Comparison of ENCODE assay signal across 10 mouse cellular contexts in genomic region chr6:51886902-51887431, GRCm38 (mm10).
DNase-seq lines count a peak whose midpoint lies in the region; ATAC-seq and TF ChIP-seq lines count a peak whose summit lies in the region.
"Had no signal": no experiment of that assay in that cellular context is flagged by ENCODE, and none has a peak within 500 bp of the region (broad histone marks: within the 10 kb centered on the region; RNA-seq: fewer than 3 reads in every experiment).

No protein-coding gene starts in this region.

- WGBS in intestine, embryonic 14.5 days, result 23% methylated on average over 3 of the region's 3 CpGs
- WGBS in intestine, postnatal 0 days, result 43% methylated on average over 3 of the region's 3 CpGs
- 26% methylated on average over 3 of the region's 3 CpGs for WGBS in embryonic facial prominence, embryonic 14.5 days
- 29% methylated on average over 3 of the region's 3 CpGs for WGBS in intestine, embryonic 15.5 days

- H3K9me3 ChIP-seq in intestine, embryonic 14.5 days (ENCODE audit: control insufficient read depth, low read length), result no peaks in the 10 kb centered on the region
- H3K9me3 ChIP-seq in intestine, postnatal 0 days (ENCODE audit: control insufficient read depth), result no peaks in the 10 kb centered on the region
- H3K9me3 ChIP-seq in embryonic facial prominence, embryonic 14.5 days (ENCODE audit: control insufficient read depth, low read length), result no peaks in the 10 kb centered on the region
- no peaks in the 10 kb centered on the region for H3K9me3 ChIP-seq in intestine, embryonic 15.5 days
- H3K9me3 ChIP-seq: hindbrain, embryonic 13.5 days; midbrain, embryonic 13.5 days had no signal

- H3K27me3 ChIP-seq in intestine, embryonic 14.5 days (replicated peaks; ENCODE audit: control insufficient read depth, insufficient read depth, low read length), result no peaks in the 10 kb centered on the region
- no peaks in the 10 kb centered on the region for H3K27me3 ChIP-seq in intestine, postnatal 0 days (replicated peaks; ENCODE audit: control insufficient read depth, insufficient read depth, low read length)
- H3K27me3 ChIP-seq in embryonic facial prominence, embryonic 14.5 days (replicated peaks; ENCODE audit: control insufficient read depth, insufficient read depth, low read length), result no peaks in the 10 kb centered on the region
- H3K27me3 ChIP-seq in intestine, embryonic 15.5 days (replicated peaks), result no peaks in the 10 kb centered on the region
- H3K27me3 ChIP-seq: hindbrain, embryonic 13.5 days had no signal

- no peak overlapping the region for H3K4me2 ChIP-seq in intestine, embryonic 14.5 days (ENCODE audit: low read length)
- H3K4me2 ChIP-seq in intestine, postnatal 0 days (replicated peaks; ENCODE audit: low read depth), result no peak overlapping the region
- H3K4me2 ChIP-seq in embryonic facial prominence, embryonic 14.5 days (ENCODE audit: low read depth, low read length), result no peak overlapping the region
- no peak overlapping the region for H3K4me2 ChIP-seq in intestine, embryonic 15.5 days (replicated peaks)
- H3K4me2 ChIP-seq: hindbrain, embryonic 13.5 days; midbrain, embryonic 13.5 days had no signal

- H3K4me1 ChIP-seq in intestine, embryonic 14.5 days (replicated peaks; ENCODE audit: control insufficient read depth, insufficient read depth, low read length), result peaks cover 27% of the 10 kb centered on the region
- H3K4me1 ChIP-seq in intestine, postnatal 0 days (replicated peaks; ENCODE audit: control insufficient read depth, insufficient read depth, low read length), result no peaks in the 10 kb centered on the region
- peaks cover 5% of the 10 kb centered on the region; the same call in 1 of the 2 replicates for H3K4me1 ChIP-seq in embryonic facial prominence, embryonic 14.5 days (ENCODE audit: control insufficient read depth, insufficient read depth, low read length)
- H3K4me1 ChIP-seq in intestine, embryonic 15.5 days (replicated peaks), result no peaks in the 10 kb centered on the region; the same call in 1 of the 2 replicates

- peak overlapping the region; percentile 34; the same call in 1 of the 2 replicates for H3K27ac ChIP-seq in intestine, embryonic 14.5 days (ENCODE audit: low read depth)
- H3K27ac ChIP-seq in intestine, postnatal 0 days (ENCODE audit: low read depth, low read length), result no peak overlapping the region
- H3K27ac ChIP-seq in embryonic facial prominence, embryonic 14.5 days (replicated peaks; ENCODE audit: low read depth, low read length), result no peak overlapping the region
- H3K27ac ChIP-seq in intestine, embryonic 15.5 days, result peak overlapping the region; percentile 63; the same call in 1 of the 2 replicates
- H3K27ac ChIP-seq: hindbrain, embryonic 13.5 days; liver, embryonic 14.5 days; midbrain, embryonic 13.5 days had no signal

- no peaks in the 10 kb centered on the region for H3K36me3 ChIP-seq in intestine, embryonic 14.5 days (ENCODE audit: control insufficient read depth, insufficient read depth, low read length)
- no peaks in the 10 kb centered on the region for H3K36me3 ChIP-seq in intestine, postnatal 0 days (ENCODE audit: control insufficient read depth, insufficient read depth)
- no peaks in the 10 kb centered on the region for H3K36me3 ChIP-seq in embryonic facial prominence, embryonic 14.5 days (ENCODE audit: control insufficient read depth, insufficient read depth, low read length)
- no peaks in the 10 kb centered on the region for H3K36me3 ChIP-seq in intestine, embryonic 15.5 days
- H3K36me3 ChIP-seq: hindbrain, embryonic 13.5 days; midbrain, embryonic 13.5 days had no signal

- no peak for TF ChIP-seq CTCF in intestine, postnatal 0 days (IDR thresholded peaks at IDR 0.05; ENCODE audit: low read depth)

- H3K9ac ChIP-seq in intestine, embryonic 14.5 days (ENCODE audit: low read length), result no peak overlapping the region
- H3K9ac ChIP-seq in intestine, postnatal 0 days (ENCODE audit: low read depth, low read length), result no peak overlapping the region
- no peak overlapping the region for H3K9ac ChIP-seq in embryonic facial prominence, embryonic 14.5 days (ENCODE audit: low read depth, low read length)
- H3K9ac ChIP-seq in intestine, embryonic 15.5 days, result no peak overlapping the region
- H3K9ac ChIP-seq: hindbrain, embryonic 13.5 days; liver, embryonic 14.5 days; midbrain, embryonic 13.5 days had no signal

- DNase-seq in intestine, embryonic 14.5 days (ENCODE audit: low spot score), result peak; percentile 64
- peak; percentile 91 for DNase-seq in embryonic facial prominence, embryonic 14.5 days (ENCODE audit: low spot score)
- peak; percentile 49 for DNase-seq in lung, postnatal 36 days
- DNase-seq in frontal cortex, postnatal 36 days (ENCODE audit: low spot score in 2 of 2), result no peak
- no peak for DNase-seq in left cerebral cortex, adult 18-20 months (ENCODE audit: low spot score in 2 of 2)

- no peak overlapping the region for H3K4me3 ChIP-seq in intestine, embryonic 14.5 days (ENCODE audit: low read depth, low read length)
- H3K4me3 ChIP-seq in intestine, postnatal 0 days (ENCODE audit: low read depth, low read length), result no peak overlapping the region
- H3K4me3 ChIP-seq in embryonic facial prominence, embryonic 14.5 days (ENCODE audit: low read depth, low read length), result no peak overlapping the region
- no peak overlapping the region for H3K4me3 ChIP-seq in intestine, embryonic 15.5 days (replicated peaks)
- H3K4me3 ChIP-seq: hindbrain, embryonic 13.5 days; midbrain, embryonic 13.5 days had no signal

- ATAC-seq in intestine, embryonic 14.5 days (replicated peaks; ENCODE audit: low FRiP score, low TSS enrichment, low read depth), result no peak
- ATAC-seq in intestine, postnatal 0 days, result no peak
- no peak for ATAC-seq in embryonic facial prominence, embryonic 14.5 days (ENCODE audit: low read depth)
- ATAC-seq in intestine, embryonic 15.5 days, result peak; percentile 6; the same call in 1 of the 2 replicates
- ATAC-seq: midbrain, embryonic 13.5 days had no signal

Comparison
In these comparisons a context has a peak if more than half of its experiments do, and no peak if none do; other contexts are left out.
1. H3K27ac ChIP-seq: peak in intestine, embryonic 14.5 days (single experiment) and intestine, embryonic 15.5 days (single experiment); none in intestine, postnatal 0 days (single experiment) and embryonic facial prominence, embryonic 14.5 days (single experiment).
2. DNase-seq: peak in intestine, embryonic 14.5 days (single experiment), embryonic facial prominence, embryonic 14.5 days (single experiment) and lung, postnatal 36 days (single experiment); none in frontal cortex, postnatal 36 days (0 of 2) and left cerebral cortex, adult 18-20 months (0 of 2).